Mouse (Mus musculus): ENCODE data around the gene Tns1. TPM values are rescaled to one million over a fixed set of nuclear protein-coding genes. Genes with fewer than 3 reads are reported as not detected.
A peak's percentile ranks its signal among the peaks of the same experiment; 100 is the strongest.

Gene Tns1
- polyA plus RNA-seq, 1 experiment = 15.1 TPM

DNA sequence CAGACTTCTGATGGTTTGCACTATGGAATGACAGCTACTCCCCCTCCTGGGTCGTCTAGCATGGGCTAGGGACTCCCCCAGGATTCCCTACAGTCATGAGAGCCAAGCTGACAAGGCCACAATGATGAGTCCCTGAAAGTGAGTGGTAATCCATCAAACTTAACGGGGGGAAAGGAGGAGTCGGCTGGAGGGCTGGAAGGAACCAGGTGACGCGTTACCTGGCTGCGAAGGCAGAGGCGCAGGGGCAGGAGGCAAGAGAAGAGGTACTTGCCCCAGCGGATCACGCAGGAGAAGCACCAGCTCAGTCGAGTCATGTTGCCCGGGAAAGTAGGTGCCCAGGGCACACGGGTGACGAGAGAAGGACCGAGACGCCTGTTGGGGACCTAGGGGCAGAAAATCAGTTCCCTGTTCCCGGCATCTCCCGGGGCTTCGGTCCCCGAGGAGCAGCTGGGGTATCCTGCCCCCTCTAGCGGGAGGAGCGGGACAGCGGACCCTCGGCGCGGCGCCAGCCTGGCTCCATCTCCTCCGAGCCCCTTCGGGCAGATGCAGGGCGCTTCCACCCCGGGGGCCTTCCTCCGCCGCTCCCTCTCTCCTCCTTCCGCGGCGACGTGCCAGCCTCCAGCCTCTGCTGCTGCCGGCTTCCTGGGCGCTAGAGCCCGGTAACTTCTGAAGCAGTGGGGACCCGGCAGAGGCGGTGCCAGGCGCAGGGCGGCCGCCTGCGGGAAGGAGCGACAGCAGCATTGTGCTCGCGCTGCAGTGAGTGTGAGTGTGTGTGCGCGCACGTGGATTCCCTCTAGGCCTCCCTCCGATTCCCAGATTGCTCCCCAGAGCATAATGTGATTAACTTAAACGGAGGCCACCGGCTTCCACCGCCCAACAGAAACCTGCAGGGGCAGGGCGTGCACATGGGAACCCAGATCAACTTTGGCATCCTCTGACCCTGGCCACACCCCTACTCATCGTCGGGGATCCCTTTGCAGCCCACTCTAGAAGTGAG lies 25.9 kb downstream of the Tns1 start:
- peak; percentile 88 for DNase-seq (ENCODE audit: low read depth)
- TF ChIP-seq POLR2A (IDR thresholded peaks at IDR 0.05; ENCODE audit: borderline replicate concordance, extremely low read depth, insufficient read depth, insufficient read length, poor library complexity, severe bottlenecking) (peak; percentile 37; the same call in 1 of the 2 replicates), CTCF (IDR thresholded peaks at IDR 0.05; ENCODE audit: borderline replicate concordance, extremely low read depth, insufficient read depth, insufficient read length) (peak; percentile 58)

DNA sequence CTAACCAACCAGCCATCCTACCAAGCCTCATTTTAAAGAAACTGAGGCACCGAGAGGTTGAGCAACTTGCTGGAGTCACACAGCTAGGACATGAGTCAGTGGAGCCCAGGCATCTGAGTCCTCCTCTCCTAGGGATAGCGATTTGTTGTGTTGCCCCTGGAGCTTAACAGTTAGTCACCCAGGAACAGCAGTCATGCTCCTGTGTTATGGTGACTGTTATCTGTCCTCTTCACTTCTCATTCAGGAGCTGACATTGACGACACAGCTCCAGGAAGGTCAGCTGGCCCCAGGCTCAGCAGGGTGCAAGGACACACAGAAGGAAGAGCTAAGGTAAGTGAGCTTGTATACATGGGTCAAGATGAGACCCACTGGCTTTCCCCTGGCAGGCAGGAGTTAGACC lies 28.5 kb downstream of the Tns1 start:
- TF ChIP-seq CTCF (IDR thresholded peaks at IDR 0.05; ENCODE audit: borderline replicate concordance, extremely low read depth, insufficient read depth, insufficient read length) = no peak
- no peak for TF ChIP-seq POLR2A (IDR thresholded peaks at IDR 0.05; ENCODE audit: borderline replicate concordance, extremely low read depth, insufficient read depth, insufficient read length, poor library complexity, severe bottlenecking)
- DNase-seq (ENCODE audit: low read depth) = no peak

- DNase-seq (ENCODE audit: low read depth) = no peak
- TF ChIP-seq POLR2A (IDR thresholded peaks at IDR 0.05; ENCODE audit: borderline replicate concordance, extremely low read depth, insufficient read depth, insufficient read length, poor library complexity, severe bottlenecking) (no peak), CTCF (IDR thresholded peaks at IDR 0.05; ENCODE audit: borderline replicate concordance, extremely low read depth, insufficient read depth, insufficient read length) (no peak)
These were observed 29.0 kb downstream of the Tns1 start for GRCm38 (mm10) chr1:74095296-74095695.

DNA sequence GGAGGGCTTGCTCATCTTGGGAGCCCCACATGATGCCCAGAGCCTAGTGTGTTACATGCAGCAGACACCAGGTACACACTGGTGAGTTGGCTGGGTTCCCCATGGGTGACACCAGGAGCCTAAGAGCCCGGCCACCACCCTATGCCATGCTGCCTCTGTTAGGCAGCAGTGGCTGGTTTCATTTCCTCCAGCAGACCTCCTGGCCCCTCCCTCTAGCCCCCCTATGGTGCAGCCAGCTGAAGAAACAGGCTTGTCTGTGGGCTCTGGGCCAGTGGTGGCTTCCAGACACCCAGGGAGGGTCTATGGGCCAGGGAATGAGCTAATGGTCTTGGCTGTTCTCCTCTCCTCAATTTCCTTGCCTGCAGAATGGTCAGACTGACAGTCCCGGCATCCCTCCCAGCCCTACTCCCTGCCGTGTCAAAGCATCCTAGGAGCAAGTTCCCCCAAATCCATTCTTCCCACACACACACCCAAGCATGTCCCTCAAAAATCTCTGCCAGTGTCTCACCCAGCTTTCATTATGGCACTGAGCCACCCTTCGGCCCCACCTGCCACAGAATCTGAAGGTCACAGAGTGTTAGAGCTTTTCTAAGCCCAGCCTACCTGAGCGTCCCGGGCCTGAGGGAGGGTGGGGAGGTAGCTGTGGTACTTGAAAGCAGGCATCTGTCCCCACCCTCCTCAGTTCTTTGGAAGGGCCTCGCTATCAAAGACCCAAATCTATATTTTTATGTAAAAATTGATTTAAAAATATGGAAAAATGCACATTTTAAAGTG lies 29.6 kb downstream of the Tns1 start:
- peak; percentile 90 for DNase-seq (ENCODE audit: low read depth)
- TF ChIP-seq POLR2A (IDR thresholded peaks at IDR 0.05; ENCODE audit: borderline replicate concordance, extremely low read depth, insufficient read depth, insufficient read length, poor library complexity, severe bottlenecking) (no peak), CTCF (IDR thresholded peaks at IDR 0.05; ENCODE audit: borderline replicate concordance, extremely low read depth, insufficient read depth, insufficient read length) (no peak)

- no peak for TF ChIP-seq CTCF (IDR thresholded peaks at IDR 0.05; ENCODE audit: borderline replicate concordance, extremely low read depth, insufficient read depth, insufficient read length)
- no peak for TF ChIP-seq POLR2A (IDR thresholded peaks at IDR 0.05; ENCODE audit: borderline replicate concordance, extremely low read depth, insufficient read depth, insufficient read length, poor library complexity, severe bottlenecking)
- DNase-seq (ENCODE audit: low read depth) = no peak
These were observed 30.8 kb downstream of the Tns1 start for GRCm38 (mm10) chr1:74093447-74093846.

DNA sequence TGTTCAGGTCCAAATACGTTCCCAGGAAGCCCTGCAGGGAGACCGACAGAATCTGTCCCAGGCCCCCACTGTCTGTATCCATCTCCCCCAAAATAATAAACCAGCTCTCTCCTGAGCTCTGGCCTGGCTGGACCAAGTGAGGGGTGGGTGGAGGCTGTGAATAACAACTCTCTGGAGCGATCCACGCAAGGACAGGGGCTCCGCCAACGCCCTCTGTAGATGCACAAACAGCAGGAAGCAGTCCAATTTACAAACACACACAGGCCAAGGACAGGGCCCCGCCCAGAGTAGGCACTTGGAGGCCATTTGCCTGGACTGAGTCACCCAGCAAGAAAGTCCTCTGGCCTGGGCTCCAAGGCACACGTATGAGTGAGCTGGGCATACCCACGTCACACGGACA lies 32.0 kb downstream of the Tns1 start:
- TF ChIP-seq POLR2A (IDR thresholded peaks at IDR 0.05; ENCODE audit: borderline replicate concordance, extremely low read depth, insufficient read depth, insufficient read length, poor library complexity, severe bottlenecking) (no peak), CTCF (IDR thresholded peaks at IDR 0.05; ENCODE audit: borderline replicate concordance, extremely low read depth, insufficient read depth, insufficient read length) (no peak)
- no peak for DNase-seq (ENCODE audit: low read depth)

GRCm38 (mm10) chr1:74091611-74092224 lies 32.5 kb downstream of the Tns1 start:
- no peak for TF ChIP-seq CTCF (IDR thresholded peaks at IDR 0.05; ENCODE audit: borderline replicate concordance, extremely low read depth, insufficient read depth, insufficient read length)
- no peak for TF ChIP-seq POLR2A (IDR thresholded peaks at IDR 0.05; ENCODE audit: borderline replicate concordance, extremely low read depth, insufficient read depth, insufficient read length, poor library complexity, severe bottlenecking)
- peak; percentile 37 for DNase-seq (ENCODE audit: low read depth)

GRCm38 (mm10) chr1:74091138-74091537 lies 33.1 kb downstream of the Tns1 start:
- DNase-seq (ENCODE audit: low read depth) = no peak
- TF ChIP-seq POLR2A (IDR thresholded peaks at IDR 0.05; ENCODE audit: borderline replicate concordance, extremely low read depth, insufficient read depth, insufficient read length, poor library complexity, severe bottlenecking) (no peak), CTCF (IDR thresholded peaks at IDR 0.05; ENCODE audit: borderline replicate concordance, extremely low read depth, insufficient read depth, insufficient read length) (no peak)

- TF ChIP-seq POLR2A (IDR thresholded peaks at IDR 0.05; ENCODE audit: borderline replicate concordance, extremely low read depth, insufficient read depth, insufficient read length, poor library complexity, severe bottlenecking) (no peak), CTCF (IDR thresholded peaks at IDR 0.05; ENCODE audit: borderline replicate concordance, extremely low read depth, insufficient read depth, insufficient read length) (no peak)
- DNase-seq (ENCODE audit: low read depth) = no peak
These were observed 33.9 kb downstream of the Tns1 start for GRCm38 (mm10) chr1:74090329-74090728.

DNA sequence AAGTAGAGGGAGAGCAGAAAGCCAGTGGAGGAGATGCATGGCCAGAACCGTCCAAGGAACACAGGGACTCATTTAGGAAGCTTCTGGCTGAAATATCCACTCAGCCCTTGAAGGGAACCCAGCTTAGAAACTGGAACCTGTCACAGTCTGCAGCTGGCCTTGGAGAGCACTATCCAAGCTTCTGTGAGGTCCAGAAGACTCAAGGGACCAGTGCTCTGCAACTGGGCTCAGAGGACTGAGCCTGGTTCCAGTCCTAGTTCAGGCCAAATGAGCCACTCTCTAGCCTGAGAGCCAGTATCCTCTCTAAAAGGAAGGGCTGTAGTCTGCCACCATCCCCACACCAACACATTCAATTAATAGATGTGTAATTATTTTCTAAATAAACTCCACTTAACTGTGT lies 35.7 kb downstream of the Tns1 start:
- DNase-seq (ENCODE audit: low read depth) = no peak
- no peak for TF ChIP-seq CTCF (IDR thresholded peaks at IDR 0.05; ENCODE audit: borderline replicate concordance, extremely low read depth, insufficient read depth, insufficient read length)
- no peak for TF ChIP-seq POLR2A (IDR thresholded peaks at IDR 0.05; ENCODE audit: borderline replicate concordance, extremely low read depth, insufficient read depth, insufficient read length, poor library complexity, severe bottlenecking)

DNA sequence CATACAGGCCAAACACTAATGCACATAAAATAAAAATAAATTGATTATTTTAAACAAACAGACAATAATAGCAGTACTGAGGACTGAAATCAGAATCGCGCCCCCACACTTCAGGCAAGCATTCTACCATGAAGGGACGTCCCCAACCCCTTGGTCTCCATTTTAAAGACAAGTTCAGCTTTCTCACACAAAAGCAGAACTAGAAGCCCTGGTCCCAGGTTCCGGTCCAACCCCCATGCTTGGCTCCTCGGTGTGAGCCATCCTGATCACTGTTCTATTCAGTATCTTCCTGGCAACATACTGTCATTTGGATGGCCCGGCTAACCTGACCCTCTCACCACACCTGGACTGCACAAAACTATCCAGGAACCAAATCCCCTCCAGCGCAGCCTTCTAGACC lies 38.7 kb downstream of the Tns1 start:
- TF ChIP-seq POLR2A (IDR thresholded peaks at IDR 0.05; ENCODE audit: borderline replicate concordance, extremely low read depth, insufficient read depth, insufficient read length, poor library complexity, severe bottlenecking) = no peak
- TF ChIP-seq CTCF (IDR thresholded peaks at IDR 0.05; ENCODE audit: borderline replicate concordance, extremely low read depth, insufficient read depth, insufficient read length) = no peak
- no peak for DNase-seq (ENCODE audit: low read depth)
